Mouse (Mus musculus): ENCODE data around the gene Pxdc1. TPM values are rescaled to one million over a fixed set of nuclear protein-coding genes. Genes with fewer than 3 reads are reported as not detected.
A peak's percentile ranks its signal among the peaks of the same experiment; 100 is the strongest.

The Pxdc1 gene
- total RNA-seq, 2 experiments from 2014 or later = 8.0 to 8.3 TPM

DNA sequence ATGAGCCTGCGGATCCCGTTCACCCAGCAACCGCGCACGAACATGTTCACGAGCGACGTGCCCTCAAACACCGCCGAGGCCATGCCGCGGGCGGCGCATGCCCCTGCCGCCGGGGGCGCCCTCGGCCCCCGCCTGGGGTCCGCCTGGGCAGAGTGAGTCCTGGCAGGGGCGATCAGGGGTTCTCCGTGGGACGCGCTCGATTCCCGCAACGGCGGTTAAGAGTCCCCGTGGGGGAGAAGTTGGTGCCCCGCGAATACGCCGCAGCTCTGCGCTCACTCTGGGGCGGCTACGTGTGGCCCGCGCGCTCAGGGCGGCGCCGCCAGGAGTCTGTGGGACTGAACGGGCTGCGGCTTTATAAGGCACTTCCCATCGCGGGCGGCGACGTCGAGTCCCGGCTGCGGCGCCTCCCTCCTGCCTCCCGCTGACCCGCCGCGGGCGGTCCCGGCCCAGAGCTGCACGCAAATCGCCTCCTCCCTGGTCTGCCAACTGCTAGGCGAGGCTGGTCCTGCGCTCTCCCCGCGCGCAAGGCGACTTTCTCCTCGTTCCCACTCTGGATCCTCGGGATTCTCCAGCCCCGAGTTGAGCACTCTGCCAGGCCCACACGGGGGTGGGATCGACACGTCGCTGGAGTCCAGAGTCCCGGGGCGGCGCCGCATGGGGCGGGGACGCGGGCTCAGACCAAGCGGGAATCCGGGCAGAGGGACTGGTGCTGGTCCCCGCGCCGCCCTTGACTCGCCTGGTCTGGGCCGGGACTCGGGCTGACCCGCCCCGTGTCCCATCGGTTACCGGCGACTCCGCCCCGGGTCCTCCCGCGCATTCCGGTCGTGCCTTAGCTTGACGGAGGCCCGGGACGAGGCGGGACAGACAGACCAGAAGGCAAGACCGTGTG, 689 bp downstream of the Pxdc1 start:
- DNase-seq (ENCODE audit: low spot score in 2 of 2) = peak in 1 of 2 experiments; percentile 36
- intact Hi-C loops (cut with DNase I) = loop anchor here (5.0 kb wide), 1 partner anchor 75 kb away; no protein-coding TSS in a partner anchor

GRCm38 (mm10) chr13:34652016-34652352, 1.3 kb downstream of the Pxdc1 start:
- intact Hi-C loops (cut with DNase I) = loop anchor here (5.0 kb wide), 1 partner anchor 75 kb away; no protein-coding TSS in a partner anchor

GRCm38 (mm10) chr13:34651474-34651991, 1.8 kb downstream of the Pxdc1 start:
- intact Hi-C loops (cut with DNase I) = loop anchor here (5.0 kb wide), 1 partner anchor 76 kb away; no protein-coding TSS in a partner anchor
- no peak for DNase-seq (ENCODE audit: low spot score in 2 of 2)

More at GRCm38 (mm10) chr13:34652016-34652352, 1.3 kb downstream of the Pxdc1 start:
- no peak for DNase-seq (ENCODE audit: low spot score in 2 of 2)

GRCm38 (mm10) chr13:34650953-34651352, 2.3 kb downstream of the Pxdc1 start:
- intact Hi-C loops (cut with DNase I) = loop anchor here (5.0 kb wide), 1 partner anchor 76 kb away; no protein-coding TSS in a partner anchor
- peak in 1 of 2 experiments; percentile 52 for DNase-seq (ENCODE audit: low spot score in 2 of 2)

GRCm38 (mm10) chr13:34650371-34650770, 2.9 kb downstream of the Pxdc1 start:
- intact Hi-C loops (cut with DNase I) = loop anchor here (5.0 kb wide), 1 partner anchor 77 kb away; no protein-coding TSS in a partner anchor
- no peak for DNase-seq (ENCODE audit: low spot score in 2 of 2)

DNA sequence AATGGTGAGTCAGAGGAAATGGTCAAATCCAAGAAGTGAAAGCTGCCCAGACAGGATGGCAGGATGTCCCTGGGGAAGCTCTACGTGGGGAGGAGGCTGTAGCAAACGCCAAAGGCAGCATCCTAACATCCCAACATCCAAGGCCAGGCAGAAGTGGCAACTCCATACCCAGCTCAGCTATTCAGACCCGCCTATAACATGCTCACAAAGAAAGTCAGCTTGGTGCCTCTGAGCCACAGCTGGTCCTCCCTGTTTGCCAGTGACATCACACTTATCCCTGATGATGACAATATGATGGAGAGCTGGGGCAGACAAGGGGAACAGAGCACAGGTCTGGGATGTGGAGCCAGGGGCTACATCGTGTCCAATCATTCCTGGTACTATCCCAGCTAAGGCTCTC, 5.5 kb downstream of the Pxdc1 start:
- intact Hi-C loops (cut with DNase I) = loop anchor here (10.0 kb wide), 1 partner anchor 377 kb away; the partner anchor contains the start of gene Eci2

DNA sequence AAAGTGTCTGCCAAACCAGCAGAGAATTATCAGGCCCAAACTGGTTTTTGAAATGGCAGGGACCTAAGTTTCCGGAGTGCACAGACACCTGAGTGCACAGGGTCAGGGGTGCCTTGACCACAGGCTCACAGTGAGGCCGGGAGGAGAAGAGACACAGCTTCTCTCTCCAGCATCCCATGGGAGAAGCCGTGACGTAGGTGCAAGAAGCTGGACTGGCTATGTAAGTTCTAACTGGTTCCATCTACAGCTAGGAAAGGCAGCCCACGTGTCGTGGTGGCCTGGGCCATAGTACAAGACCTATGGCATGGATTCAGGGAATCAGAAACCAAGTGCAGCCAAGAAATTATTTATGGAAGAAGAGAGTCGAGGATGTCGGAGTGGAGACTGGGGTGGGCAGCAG, 6.1 kb downstream of the Pxdc1 start:
- intact Hi-C loops (cut with DNase I) = loop anchor here (10.0 kb wide), 1 partner anchor 378 kb away; the partner anchor contains the start of gene Eci2
- DNase-seq (ENCODE audit: low spot score in 2 of 2) = no peak

More for the DNA sequence above, 5.5 kb downstream of the Pxdc1 start:
- DNase-seq (ENCODE audit: low spot score in 2 of 2) = no peak

- intact Hi-C loops (cut with DNase I) = loop anchor here (10.0 kb wide), 1 partner anchor 379 kb away; the partner anchor contains the start of gene Eci2
- no peak for DNase-seq (ENCODE audit: low spot score in 2 of 2)
Measured at GRCm38 (mm10) chr13:34646240-34646750, 7.0 kb downstream of the Pxdc1 start.

DNA sequence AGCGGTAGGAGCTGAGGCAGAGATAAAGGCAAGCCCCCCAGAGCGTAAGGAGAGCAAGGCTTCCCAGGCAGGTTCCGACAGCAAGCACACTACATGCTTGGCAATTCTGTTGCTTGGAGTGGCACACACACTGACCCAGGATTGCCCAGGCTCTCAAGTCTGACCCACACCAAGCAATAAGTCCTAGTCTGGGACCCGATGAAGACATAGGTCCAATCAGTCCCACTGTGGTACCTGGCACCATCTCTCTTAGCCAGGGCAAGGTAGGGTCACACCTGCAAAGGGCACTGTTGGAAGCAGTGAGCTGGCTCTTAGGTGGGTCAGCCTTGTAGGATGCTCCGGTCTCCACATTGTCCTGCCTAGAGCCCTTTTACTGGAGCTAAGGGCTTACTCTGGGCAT, 7.8 kb downstream of the Pxdc1 start:
- intact Hi-C loops (cut with DNase I) = loop anchor here (10.0 kb wide), 1 partner anchor 379 kb away; the partner anchor contains the start of gene Eci2
- DNase-seq (ENCODE audit: low spot score in 2 of 2) = no peak

GRCm38 (mm10) chr13:34644401-34644800, 8.9 kb downstream of the Pxdc1 start:
- no peak for DNase-seq (ENCODE audit: low spot score in 2 of 2)
- intact Hi-C loops (cut with DNase I) = loop anchor here (10.0 kb wide), 1 partner anchor 380 kb away; the partner anchor contains the start of gene Eci2

- no peak for DNase-seq (ENCODE audit: low spot score in 2 of 2)
- intact Hi-C loops (cut with DNase I) = loop anchor here (1.0 to 10.0 kb wide), 3 partner anchors 151 to 381 kb away; partner anchors contain the start of gene Eci2
Measured at GRCm38 (mm10) chr13:34643926-34644325, 9.4 kb downstream of the Pxdc1 start.

- DNase-seq (ENCODE audit: low spot score in 2 of 2) = peak; percentile 73 to 83
- intact Hi-C loops (cut with DNase I) = loop anchor here (1.0 to 10.0 kb wide), 3 partner anchors 152 to 382 kb away; partner anchors contain the start of gene Eci2
Measured at GRCm38 (mm10) chr13:34642941-34643875, 10.1 kb downstream of the Pxdc1 start.

DNA sequence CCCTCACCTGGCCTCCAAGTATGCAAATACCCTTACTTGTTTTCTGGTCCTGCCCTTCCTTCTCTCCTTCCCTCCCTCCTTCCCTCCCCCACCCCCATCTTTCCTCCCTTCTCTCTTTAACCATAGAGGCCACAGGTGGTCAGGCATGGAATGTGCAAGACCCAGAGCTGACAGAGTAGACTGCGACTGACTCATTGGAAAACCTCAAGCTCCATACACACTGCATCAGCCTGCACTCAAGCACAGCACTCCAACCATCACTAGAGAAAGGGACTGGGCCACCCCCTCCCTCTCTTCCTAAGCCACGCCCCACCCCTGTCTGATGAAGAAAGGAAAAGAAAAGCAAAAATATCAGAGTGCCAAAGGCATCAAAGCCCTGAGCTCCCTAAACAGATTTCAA, 12.2 kb downstream of the Pxdc1 start:
- intact Hi-C loops (cut with DNase I) = loop anchor here (10.0 kb wide), 1 partner anchor 384 kb away; the partner anchor contains the start of gene Eci2

DNA sequence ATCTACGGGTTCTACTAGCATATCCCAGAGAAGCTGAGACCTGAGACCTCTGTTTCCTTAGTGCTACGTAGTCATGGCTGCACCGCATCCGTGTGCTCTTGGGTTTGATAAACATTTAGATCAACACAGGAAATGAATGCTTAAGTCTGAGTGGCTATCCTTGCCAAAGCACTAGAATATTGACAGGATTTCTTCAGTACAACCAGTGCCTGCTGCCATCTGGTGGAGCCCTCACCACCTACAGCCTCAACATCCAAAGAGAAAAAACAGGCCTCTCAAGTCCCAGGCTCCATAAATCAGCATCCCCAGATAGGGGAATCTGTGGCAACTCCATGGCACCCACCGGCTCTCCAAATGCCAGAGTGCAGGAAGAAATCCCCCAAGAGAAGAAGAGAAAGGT, 17.3 kb downstream of the Pxdc1 start:
- peak; percentile 87 to 91 for DNase-seq (ENCODE audit: low spot score in 2 of 2)
- intact Hi-C loops (cut with DNase I) = loop anchor here (1.0 to 5.0 kb wide), 3 partner anchors 294 to 589 kb away; no protein-coding TSS in a partner anchor

More for the DNA sequence above, 12.2 kb downstream of the Pxdc1 start:
- no peak for DNase-seq (ENCODE audit: low spot score in 2 of 2)

- intact Hi-C loops (cut with DNase I) = no loop called here
Measured at GRCm38 (mm10) chr13:34630319-34630718, 23.0 kb downstream of the Pxdc1 start.

DNA sequence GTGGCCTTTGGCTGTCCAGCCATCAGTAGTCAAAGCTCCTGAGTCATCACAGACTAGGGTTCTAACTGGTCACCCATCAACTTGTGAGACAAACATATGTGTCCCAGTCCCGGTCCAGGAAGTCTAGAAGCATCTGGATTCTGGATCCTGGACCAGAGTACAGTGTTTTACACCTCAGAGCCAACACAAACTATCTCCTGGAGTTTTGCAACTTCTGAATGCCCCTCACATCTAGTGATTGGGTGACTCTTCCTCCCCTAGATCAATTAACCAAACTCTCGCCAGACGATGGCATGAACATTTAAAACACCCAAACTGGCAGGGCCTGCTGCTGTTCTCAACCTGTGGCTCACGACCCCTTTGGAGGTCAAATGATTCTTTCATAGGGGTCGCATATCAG, 23.5 kb downstream of the Pxdc1 start:
- intact Hi-C loops (cut with DNase I) = loop anchor here (10.0 kb wide), 1 partner anchor 95 kb away; no protein-coding TSS in a partner anchor

More at GRCm38 (mm10) chr13:34630319-34630718, 23.0 kb downstream of the Pxdc1 start:
- DNase-seq (ENCODE audit: low spot score in 2 of 2) = no peak

DNA sequence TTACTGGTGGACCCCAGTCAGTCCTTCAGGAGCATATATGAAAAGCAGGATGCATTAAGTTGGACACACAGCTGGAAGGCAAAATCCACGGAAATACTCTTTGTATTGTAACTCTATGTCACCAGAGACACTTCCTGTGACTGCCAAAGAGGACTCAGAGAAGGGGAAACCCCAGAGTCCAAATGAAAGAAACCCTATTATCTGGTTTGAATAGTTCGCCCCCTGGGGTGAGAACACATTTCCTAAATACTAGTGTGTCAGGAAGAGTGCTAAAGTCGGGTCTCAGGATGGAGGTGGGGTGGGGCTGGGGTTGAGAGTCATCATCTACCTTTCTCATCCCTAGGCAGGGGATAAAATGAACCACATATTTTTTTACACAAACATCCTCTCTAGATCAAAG, 25.8 kb downstream of the Pxdc1 start:
- intact Hi-C loops (cut with DNase I) = loop anchor here (10.0 kb wide), 1 partner anchor 93 kb away; no protein-coding TSS in a partner anchor
- no peak for DNase-seq (ENCODE audit: low spot score in 2 of 2)

More for the DNA sequence above, 23.5 kb downstream of the Pxdc1 start:
- no peak for DNase-seq (ENCODE audit: low spot score in 2 of 2)

- no peak for DNase-seq (ENCODE audit: low spot score in 2 of 2)
- intact Hi-C loops (cut with DNase I) = loop anchor here (10.0 kb wide), 1 partner anchor 90 kb away; no protein-coding TSS in a partner anchor
Measured at GRCm38 (mm10) chr13:34624414-34624813, 28.9 kb downstream of the Pxdc1 start.

Measured in left cerebral cortex, postnatal 14 days (tissue).